Mouse (Mus musculus): Measurements from ENCODE around the gene Atp2b2. TPM values are rescaled to one million over a fixed set of nuclear protein-coding genes. Genes with fewer than 3 reads are reported as not detected.
A peak's percentile ranks its signal among the peaks of the same experiment; 100 is the strongest.

The Atp2b2 gene
- polyA plus RNA-seq, 1 experiment from 2014 or later: 0.12 TPM

- Histone ChIP-seq H3K9ac (ENCODE audit: low read depth, low read length) (no peak overlapping the region), H3K27me3 (ENCODE audit: insufficient read depth, low read length) (peaks cover 32% of the 10 kb centered on the region)
Measured at GRCm38 (mm10) chr6:114044962-114045361, 2.5 kb upstream of the Atp2b2 start.

DNA sequence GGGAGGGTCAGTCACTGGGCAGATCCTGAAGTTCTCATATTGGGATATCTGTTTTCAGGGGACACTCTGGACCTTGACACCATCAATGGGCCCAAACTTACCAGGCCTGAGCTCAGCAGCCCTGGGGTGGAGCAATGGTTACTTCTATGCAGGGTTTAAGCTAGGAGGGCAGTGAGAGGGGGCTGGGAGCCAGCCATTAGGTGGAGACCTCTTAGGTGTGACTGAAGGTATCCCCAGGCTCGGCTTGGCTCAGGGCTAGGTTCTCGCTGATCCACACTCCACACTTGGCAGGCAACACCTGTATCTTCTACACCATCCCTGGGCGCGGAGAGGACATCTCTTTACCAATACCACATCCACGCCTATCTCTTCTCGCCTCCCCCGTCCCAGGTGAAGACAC is 423 bp upstream of the Atp2b2 start:
- DNase-seq (ENCODE audit: low spot score): no peak
- no peak for TF ChIP-seq CTCF (IDR thresholded peaks at IDR 0.05; ENCODE audit: low read depth)
- Histone ChIP-seq H3K4me3 (replicated peaks; ENCODE audit: low read depth, low read length) (no peak overlapping the region), H3K4me1 (replicated peaks; ENCODE audit: insufficient read depth, low read length) (no peaks in the 10 kb centered on the region), H3K4me2 (ENCODE audit: low read length) (no peak overlapping the region), H3K27ac (no peak overlapping the region), H3K36me3 (ENCODE audit: insufficient read depth, low read length) (no peaks in the 10 kb centered on the region), H3K9ac (ENCODE audit: low read depth, low read length) (no peak overlapping the region), H3K9me3 (replicated peaks; ENCODE audit: low read length) (no peaks in the 10 kb centered on the region), H3K27me3 (ENCODE audit: insufficient read depth, low read length) (peaks cover 32% of the 10 kb centered on the region)
- 88% methylated on average over 7 of the region's 7 CpGs for WGBS
- no peak for ATAC-seq (replicated peaks; ENCODE audit: low FRiP score, low read depth)

More at GRCm38 (mm10) chr6:114044962-114045361, 2.5 kb upstream of the Atp2b2 start:
- WGBS: 74% methylated on average over 8 of the region's 8 CpGs
- ATAC-seq (replicated peaks; ENCODE audit: low FRiP score, low read depth) (no peak), DNase-seq (ENCODE audit: low spot score) (no peak)
- Histone ChIP-seq H3K4me3 (replicated peaks; ENCODE audit: low read depth, low read length) (no peak overlapping the region), H3K9me3 (replicated peaks; ENCODE audit: low read length) (no peaks in the 10 kb centered on the region), H3K36me3 (ENCODE audit: insufficient read depth, low read length) (no peaks in the 10 kb centered on the region), H3K4me2 (ENCODE audit: low read length) (no peak overlapping the region), H3K4me1 (replicated peaks; ENCODE audit: insufficient read depth, low read length) (no peaks in the 10 kb centered on the region), H3K27ac (no peak overlapping the region)
- no peak for TF ChIP-seq CTCF (IDR thresholded peaks at IDR 0.05; ENCODE audit: low read depth)

DNA sequence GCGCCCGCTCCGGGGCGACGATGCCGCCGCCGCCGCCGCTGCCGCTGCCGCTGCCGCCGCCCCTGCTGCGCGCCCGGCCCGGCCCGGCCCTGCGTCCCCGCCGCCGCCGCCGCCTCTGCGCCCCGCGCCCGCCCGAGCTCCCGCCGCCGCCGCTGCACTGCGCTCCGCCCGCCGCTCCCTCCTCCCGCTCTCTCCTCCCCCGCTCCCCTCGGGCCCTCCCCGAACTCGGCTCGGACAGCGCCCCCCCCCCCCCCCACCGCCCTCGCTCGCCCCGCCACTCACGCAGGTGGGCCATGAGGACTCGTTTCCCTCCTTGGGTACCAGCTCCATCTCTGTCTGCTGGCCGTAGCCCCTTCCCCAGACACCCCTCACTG is 515 bp downstream of the Atp2b2 start:
- DNase-seq (ENCODE audit: low spot score) (no peak), ATAC-seq (replicated peaks; ENCODE audit: low FRiP score, low read depth) (no peak)
- Histone ChIP-seq H3K4me1 (replicated peaks; ENCODE audit: insufficient read depth, low read length) (no peaks in the 10 kb centered on the region), H3K27me3 (ENCODE audit: insufficient read depth, low read length) (peaks cover 32% of the 10 kb centered on the region), H3K9me3 (replicated peaks; ENCODE audit: low read length) (no peaks in the 10 kb centered on the region), H3K9ac (ENCODE audit: low read depth, low read length) (no peak overlapping the region), H3K36me3 (ENCODE audit: insufficient read depth, low read length) (no peaks in the 10 kb centered on the region), H3K4me2 (ENCODE audit: low read length) (peak overlapping the region; percentile 75), H3K27ac (no peak overlapping the region), H3K4me3 (replicated peaks; ENCODE audit: low read depth, low read length) (peak overlapping the region; percentile 40)
- TF ChIP-seq CTCF (IDR thresholded peaks at IDR 0.05; ENCODE audit: low read depth): no peak
- WGBS: under 1% methylated on average over 17 of the region's 52 CpGs

GRCm38 (mm10) chr6:114041097-114041910 is 1.1 kb downstream of the Atp2b2 start:
- Histone ChIP-seq H3K27me3 (ENCODE audit: insufficient read depth, low read length) (peaks cover 32% of the 10 kb centered on the region), H3K27ac (no peak overlapping the region), H3K9me3 (replicated peaks; ENCODE audit: low read length) (no peaks in the 10 kb centered on the region), H3K36me3 (ENCODE audit: insufficient read depth, low read length) (no peaks in the 10 kb centered on the region), H3K4me2 (ENCODE audit: low read length) (peak overlapping the region; percentile 75), H3K4me1 (replicated peaks; ENCODE audit: insufficient read depth, low read length) (no peaks in the 10 kb centered on the region), H3K4me3 (replicated peaks; ENCODE audit: low read depth, low read length) (peak overlapping the region; percentile 40), H3K9ac (ENCODE audit: low read depth, low read length) (no peak overlapping the region)
- DNase-seq (ENCODE audit: low spot score) (peak; percentile 29), ATAC-seq (replicated peaks; ENCODE audit: low FRiP score, low read depth) (no peak)
- peak; percentile 52 for TF ChIP-seq CTCF (IDR thresholded peaks at IDR 0.05; ENCODE audit: low read depth)
- WGBS: 3% methylated on average over 33 of the region's 39 CpGs

- no peak for TF ChIP-seq CTCF (IDR thresholded peaks at IDR 0.05; ENCODE audit: low read depth)
- no peaks in the 10 kb centered on the region for H3K4me1 ChIP-seq (replicated peaks; ENCODE audit: insufficient read depth, low read length)
- H3K9ac ChIP-seq (ENCODE audit: low read depth, low read length): no peak overlapping the region
- no peaks in the 10 kb centered on the region for H3K36me3 ChIP-seq (ENCODE audit: insufficient read depth, low read length)
- no peak overlapping the region for H3K27ac ChIP-seq
- DNase-seq (ENCODE audit: low spot score) (no peak), ATAC-seq (replicated peaks; ENCODE audit: low FRiP score, low read depth) (no peak)
- WGBS: 51% methylated on average over 3 of the region's 3 CpGs
- H3K27me3 ChIP-seq (ENCODE audit: insufficient read depth, low read length): 0 out of 2 replicates have a peak, but pooled peaks cover 5% of the 10 kb centered on the region
- no peak overlapping the region for H3K4me2 ChIP-seq (ENCODE audit: low read length)
- no peak overlapping the region for H3K4me3 ChIP-seq (replicated peaks; ENCODE audit: low read depth, low read length)
- H3K9me3 ChIP-seq (replicated peaks; ENCODE audit: low read length): no peaks in the 10 kb centered on the region
Measured at GRCm38 (mm10) chr6:114035704-114036103, 6.7 kb downstream of the Atp2b2 start.

GRCm38 (mm10) chr6:114032822-114033221 is 9.6 kb downstream of the Atp2b2 start:
- H3K4me1 ChIP-seq (replicated peaks; ENCODE audit: insufficient read depth, low read length): no peaks in the 10 kb centered on the region
- H3K9me3 ChIP-seq (replicated peaks; ENCODE audit: low read length): no peaks in the 10 kb centered on the region
- no peak overlapping the region for H3K9ac ChIP-seq (ENCODE audit: low read depth, low read length)
- no peak overlapping the region for H3K27ac ChIP-seq
- no peaks in the 10 kb centered on the region for H3K36me3 ChIP-seq (ENCODE audit: insufficient read depth, low read length)
- H3K4me3 ChIP-seq (replicated peaks; ENCODE audit: low read depth, low read length): no peak overlapping the region
- DNase-seq (ENCODE audit: low spot score) (no peak), ATAC-seq (replicated peaks; ENCODE audit: low FRiP score, low read depth) (no peak)
- no peak for TF ChIP-seq CTCF (IDR thresholded peaks at IDR 0.05; ENCODE audit: low read depth)
- no peak overlapping the region for H3K4me2 ChIP-seq (ENCODE audit: low read length)
- 60% methylated on average over 8 of the region's 8 CpGs for WGBS
- H3K27me3 ChIP-seq (ENCODE audit: insufficient read depth, low read length): no peaks in the 10 kb centered on the region
